Mouse (Mus musculus) liver, embryonic 14.5 days (tissue): ENCODE measurements around the gene Eif4e1b.

Experiments used
- CTCF ChIP-seq: IDR thresholded peaks from 2 replicates; pipeline ENCODE4 v1.5.1; 2016; ENCODE audit warnings: antibody characterized with exemption, low read depth, control low read depth
- EP300 ChIP-seq: IDR thresholded peaks from 2 replicates; pipeline ENCODE4 v1.6.1; 2016; ENCODE audit warnings: antibody characterized with exemption, low read depth

DNA sequence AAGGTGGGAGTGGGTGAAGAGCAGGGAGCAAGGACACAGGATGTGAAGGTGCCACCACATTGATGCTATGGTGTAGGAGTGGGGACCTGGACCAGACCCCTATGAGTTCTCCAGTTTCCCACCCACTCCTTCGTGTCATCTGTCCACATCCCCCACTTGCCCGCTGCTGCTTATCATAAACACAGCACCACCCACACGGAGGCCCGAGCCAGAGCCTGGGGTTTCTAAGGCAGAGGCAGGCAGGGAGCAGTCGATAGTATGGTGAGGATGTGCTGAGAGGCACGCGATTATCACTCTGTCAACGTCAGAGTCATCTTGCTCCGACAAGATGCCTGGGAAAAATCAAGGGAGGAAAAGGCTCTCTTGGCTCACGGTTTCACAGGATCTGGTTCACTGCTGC is 14.9 kb downstream of the Eif4e1b start:
- no peak for TF ChIP-seq CTCF
- no peak for TF ChIP-seq EP300
